Mouse (Mus musculus) thymus, postnatal 0 days (tissue): ENCODE results near the gene Spaar. TPM values are rescaled to one million over a fixed set of nuclear protein-coding genes. Genes with fewer than 3 reads are reported as not detected.
"Not testable (repeated sequence)": the region's sequence is repeated elsewhere in the genome, so short reads cannot be mapped to it uniquely, and the experiment has no call there.

Source experiments
- DNase-seq: peaks from one replicate; pipeline ENCODE4 v3.0.0-alpha.2; 2015; ENCODE audit warnings: low spot score
- polyA plus RNA-seq: library from polyadenylated mRNA; unstranded; fragments of >200 nt; fragmentation: Nextera tagmentation; extraction: Ambion mirVana; gene quantifications from 2 replicates; pipeline ENCODE4 v1.2.1, GENCODE M21; 2015

The Spaar gene
- polyA plus RNA-seq, 1 experiment from 2014 or later, result 0.43 TPM

DNA sequence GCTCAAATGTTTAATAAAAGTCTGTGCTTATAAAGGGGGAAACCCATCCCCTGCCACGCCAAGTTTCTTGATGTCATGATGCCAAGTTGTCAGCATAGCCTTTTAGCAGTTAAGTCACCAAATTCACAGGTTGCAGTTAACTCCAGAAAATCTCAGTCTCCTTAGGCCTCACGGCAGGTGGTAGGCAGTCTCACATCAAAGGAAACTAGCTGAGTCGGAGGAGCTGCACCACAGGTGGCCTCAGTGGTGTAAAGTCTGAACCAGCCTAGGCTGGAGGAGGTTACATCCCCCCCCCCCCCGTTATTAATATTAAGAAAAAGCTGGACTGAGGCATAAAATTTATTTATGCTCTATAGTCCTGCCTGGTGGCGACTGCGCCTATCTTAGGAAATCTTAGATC lies 65.5 kb downstream of the Spaar start:
- no peak for DNase-seq

DNA sequence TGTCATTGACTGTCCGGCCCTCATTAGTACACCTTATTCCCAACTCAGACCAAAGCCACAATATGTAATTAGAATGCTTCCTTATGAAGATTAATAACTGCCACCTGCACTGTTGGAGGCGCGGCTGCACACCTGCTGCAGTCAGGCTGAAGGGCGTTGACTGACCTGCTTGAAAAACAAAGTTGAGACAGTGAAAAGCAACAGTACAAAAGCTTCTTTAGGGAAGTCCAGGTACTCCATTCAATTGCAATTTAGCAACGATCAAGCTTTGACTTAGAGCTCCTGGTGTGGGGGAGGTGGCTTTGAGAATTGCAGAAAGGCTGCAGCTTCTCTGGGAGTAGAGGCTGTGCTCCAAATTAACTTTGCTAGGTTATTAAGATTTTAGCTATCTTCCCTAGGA lies 66.0 kb downstream of the Spaar start:
- DNase-seq, result not testable (repeated sequence)

DNA sequence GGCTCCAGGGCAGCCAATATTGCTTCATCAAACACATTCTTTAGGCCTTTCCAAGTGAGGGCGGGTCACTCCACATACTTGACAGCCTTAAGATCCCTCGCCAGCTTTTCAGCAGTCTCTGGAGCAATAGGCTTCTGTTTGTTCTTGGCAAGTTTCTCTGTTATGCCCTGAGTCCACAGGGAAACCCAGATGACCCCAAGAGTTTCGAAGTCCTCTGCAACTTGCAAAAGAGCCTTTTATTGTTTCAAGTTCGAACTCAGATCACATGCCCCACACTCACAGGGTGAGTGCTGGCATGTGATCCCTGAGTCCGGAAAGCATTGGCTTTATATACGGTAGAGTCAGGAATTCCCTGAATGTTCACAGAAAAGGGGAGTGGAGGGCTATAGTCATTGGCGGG lies 69.1 kb downstream of the Spaar start:
- no peak for DNase-seq

Other genes with a start within 250 kb of the Spaar start
- gene Sit1, start 246.3 kb upstream of the Spaar start, polyA plus RNA-seq, result 138 and 168 TPM in 2 replicates
- gene Ccdc107, start 237.1 kb upstream of the Spaar start, polyA plus RNA-seq, result 85.1 and 92.8 TPM in 2 replicates
- 35.5 and 37.1 TPM in 2 replicates for gene Arhgef39, start 230.3 kb upstream of the Spaar start, polyA plus RNA-seq
- gene Car9, start 223.1 kb upstream of the Spaar start, polyA plus RNA-seq, result 1.6 TPM in 2 replicates
- gene Tpm2, start 206.3 kb upstream of the Spaar start, polyA plus RNA-seq, result 28.1 and 34.2 TPM in 2 replicates
- 51.7 and 61.2 TPM in 2 replicates for gene Creb3, start 167.7 kb upstream of the Spaar start, polyA plus RNA-seq
- 80.7 and 87.0 TPM in 2 replicates for gene Tln1, start 167.3 kb upstream of the Spaar start, polyA plus RNA-seq
- gene Rgp1, start 151.3 kb upstream of the Spaar start, polyA plus RNA-seq, result 18.9 and 21.1 TPM in 2 replicates
- gene Gba2, start 151.2 kb upstream of the Spaar start, polyA plus RNA-seq, result 26.9 and 29.3 TPM in 2 replicates
- gene Msmp, start 145.5 kb upstream of the Spaar start, polyA plus RNA-seq, result 0.23 TPM in 1 of 2 replicates, not detected in the other
- gene Npr2, start 98.1 kb upstream of the Spaar start, polyA plus RNA-seq, result 0.75 and 0.91 TPM in 2 replicates
- 0.14 and 0.66 TPM in 2 replicates for gene Spag8, start 76.4 kb upstream of the Spaar start, polyA plus RNA-seq
- gene Hint2, start 73.6 kb upstream of the Spaar start, polyA plus RNA-seq, result 74.1 and 74.7 TPM in 2 replicates
- gene Tmem8b, start 61.1 kb upstream of the Spaar start, polyA plus RNA-seq, result 0.76 and 1.1 TPM in 2 replicates
- gene Fam221b, start 60.9 kb upstream of the Spaar start, polyA plus RNA-seq, result 3.2 and 3.3 TPM in 2 replicates
- gene Olfr70, start 29.2 kb upstream of the Spaar start, polyA plus RNA-seq, result not detected in 2 replicates
- gene Olfr71, start 19.8 kb upstream of the Spaar start, polyA plus RNA-seq, result not detected in 2 replicates
- 1.1 and 1.5 TPM in 2 replicates for gene Hrct1, start 2.8 kb upstream of the Spaar start, polyA plus RNA-seq
- not detected in 2 replicates for gene Olfr159, start 41.0 kb downstream of the Spaar start, polyA plus RNA-seq
- gene Olfr156, start 93.9 kb downstream of the Spaar start, polyA plus RNA-seq, result not detected in 2 replicates
- 0.03 TPM in 1 of 2 replicates, not detected in the other for gene Olfr157, start 110.2 kb downstream of the Spaar start, polyA plus RNA-seq
- not detected in 2 replicates for gene Olfr155, start 121.5 kb downstream of the Spaar start, polyA plus RNA-seq
- gene Reck, start 145.5 kb downstream of the Spaar start, polyA plus RNA-seq, result 2.1 and 2.2 TPM in 2 replicates
- gene Glipr2, start 227.4 kb downstream of the Spaar start, polyA plus RNA-seq, result 32.8 and 36.7 TPM in 2 replicates